Mouse (Mus musculus): ENCODE results near the gene Mgat4a. TPM values are rescaled to one million over a fixed set of nuclear protein-coding genes. Genes with fewer than 3 reads are reported as not detected.
"Not testable (repeated sequence)": the region's sequence is repeated elsewhere in the genome, so short reads cannot be mapped to it uniquely, and the experiment has no call there.

Gene Mgat4a
- polyA plus RNA-seq, 1 experiment from 2014 or later = 50.1 TPM

GRCm38 (mm10) chr1:37504716-37505347 lies 36.0 kb downstream of the Mgat4a start:
- Histone ChIP-seq H3K36me3 (ENCODE audit: control insufficient read depth, insufficient read depth, low read length) (0 out of 2 replicates have a peak, but pooled peaks cover 2% of the 10 kb centered on the region), H3K4me1 (ENCODE audit: control insufficient read depth, insufficient read depth, low read length) (peaks cover 45% of the 10 kb centered on the region), H3K27ac (ENCODE audit: low read length) (peak overlapping the region; percentile 73), H3K4me3 (ENCODE audit: low read length) (no peak overlapping the region), H3K9ac (ENCODE audit: low read depth, low read length) (no peak overlapping the region), H3K27me3 (replicated peaks; ENCODE audit: control insufficient read depth, insufficient read depth, low read length) (no peaks in the 10 kb centered on the region), H3K4me2 (ENCODE audit: low read depth, low read length) (no peak overlapping the region), H3K9me3 (ENCODE audit: control insufficient read depth, low read length) (no peaks in the 10 kb centered on the region)
- 36% methylated on average over 10 of the region's 10 CpGs for WGBS
- peak; percentile 38 for ATAC-seq

- WGBS = 65% methylated on average over 4 of the region's 4 CpGs
- Histone ChIP-seq H3K9me3 (ENCODE audit: control insufficient read depth, low read length) (no peaks in the 10 kb centered on the region), H3K27ac (ENCODE audit: low read length) (0 out of 2 replicates have a peak overlapping the region, but pooled peaks have one; percentile 6), H3K27me3 (replicated peaks; ENCODE audit: control insufficient read depth, insufficient read depth, low read length) (no peaks in the 10 kb centered on the region), H3K9ac (ENCODE audit: low read depth, low read length) (no peak overlapping the region), H3K4me2 (ENCODE audit: low read depth, low read length) (no peak overlapping the region), H3K4me3 (ENCODE audit: low read length) (no peak overlapping the region), H3K4me1 (ENCODE audit: control insufficient read depth, insufficient read depth, low read length) (peaks cover 45% of the 10 kb centered on the region), H3K36me3 (ENCODE audit: control insufficient read depth, insufficient read depth, low read length) (0 out of 2 replicates have a peak, but pooled peaks cover 2% of the 10 kb centered on the region)
- no peak for ATAC-seq
Measured at GRCm38 (mm10) chr1:37503656-37504055, 37.2 kb downstream of the Mgat4a start.

- Histone ChIP-seq H3K36me3 (ENCODE audit: control insufficient read depth, insufficient read depth, low read length) (0 out of 2 replicates have a peak, but pooled peaks cover 2% of the 10 kb centered on the region), H3K27ac (ENCODE audit: low read length) (peak overlapping the region; percentile 29; the same call in 1 of the 2 replicates), H3K9ac (ENCODE audit: low read depth, low read length) (no peak overlapping the region), H3K4me2 (ENCODE audit: low read depth, low read length) (no peak overlapping the region), H3K4me1 (ENCODE audit: control insufficient read depth, insufficient read depth, low read length) (peaks cover 45% of the 10 kb centered on the region), H3K9me3 (ENCODE audit: control insufficient read depth, low read length) (no peaks in the 10 kb centered on the region), H3K4me3 (ENCODE audit: low read length) (no peak overlapping the region), H3K27me3 (replicated peaks; ENCODE audit: control insufficient read depth, insufficient read depth, low read length) (no peaks in the 10 kb centered on the region)
- WGBS = 77% methylated on average over 9 of the region's 9 CpGs
- ATAC-seq = no peak
Measured at GRCm38 (mm10) chr1:37502354-37502753, 38.5 kb downstream of the Mgat4a start.

- 26% methylated on average over 8 of the region's 8 CpGs for WGBS
- no peak overlapping the region for H3K4me3 ChIP-seq (ENCODE audit: low read length)
- peak overlapping the region; percentile 65 for H3K27ac ChIP-seq (ENCODE audit: low read length)
- H3K4me1 ChIP-seq (ENCODE audit: control insufficient read depth, insufficient read depth, low read length) = peaks cover 45% of the 10 kb centered on the region
- no peak overlapping the region for H3K4me2 ChIP-seq (ENCODE audit: low read depth, low read length)
- no peak for ATAC-seq
- H3K27me3 ChIP-seq (replicated peaks; ENCODE audit: control insufficient read depth, insufficient read depth, low read length) = no peaks in the 10 kb centered on the region
- no peak overlapping the region for H3K9ac ChIP-seq (ENCODE audit: low read depth, low read length)
- H3K9me3 ChIP-seq (ENCODE audit: control insufficient read depth, low read length) = no peaks in the 10 kb centered on the region
- H3K36me3 ChIP-seq (ENCODE audit: control insufficient read depth, insufficient read depth, low read length) = no peaks in the 10 kb centered on the region
Measured at GRCm38 (mm10) chr1:37500723-37501122, 40.1 kb downstream of the Mgat4a start.

GRCm38 (mm10) chr1:37499395-37499794 lies 41.4 kb downstream of the Mgat4a start:
- not testable (repeated sequence) for H3K9ac ChIP-seq (ENCODE audit: low read depth, low read length); H3K36me3 ChIP-seq (ENCODE audit: control insufficient read depth, insufficient read depth, low read length); H3K27me3 ChIP-seq (replicated peaks; ENCODE audit: control insufficient read depth, insufficient read depth, low read length); H3K9me3 ChIP-seq (ENCODE audit: control insufficient read depth, low read length); H3K4me3 ChIP-seq (ENCODE audit: low read length); H3K4me2 ChIP-seq (ENCODE audit: low read depth, low read length)
- Histone ChIP-seq H3K27ac (ENCODE audit: low read length) (peak overlapping the region; percentile 66; the same call in 1 of the 2 replicates), H3K4me1 (ENCODE audit: control insufficient read depth, insufficient read depth, low read length) (peaks cover 34% of the 10 kb centered on the region)
- ATAC-seq = peak; percentile 97
- WGBS = 63% methylated on average over 1 of the region's 1 CpGs

GRCm38 (mm10) chr1:37498911-37499310 lies 41.9 kb downstream of the Mgat4a start:
- WGBS = 64% methylated on average over 10 of the region's 10 CpGs
- peak overlapping the region; percentile 66; the same call in 1 of the 2 replicates for H3K27ac ChIP-seq (ENCODE audit: low read length)
- no peak overlapping the region for H3K4me3 ChIP-seq (ENCODE audit: low read length)
- no peak overlapping the region for H3K4me2 ChIP-seq (ENCODE audit: low read depth, low read length)
- no peaks in the 10 kb centered on the region for H3K27me3 ChIP-seq (replicated peaks; ENCODE audit: control insufficient read depth, insufficient read depth, low read length)
- H3K36me3 ChIP-seq (ENCODE audit: control insufficient read depth, insufficient read depth, low read length) = peaks cover 3% of the 10 kb centered on the region; the same call in 1 of the 2 replicates
- no peak overlapping the region for H3K9ac ChIP-seq (ENCODE audit: low read depth, low read length)
- peaks cover 30% of the 10 kb centered on the region for H3K4me1 ChIP-seq (ENCODE audit: control insufficient read depth, insufficient read depth, low read length)
- no peak for ATAC-seq
- no peaks in the 10 kb centered on the region for H3K9me3 ChIP-seq (ENCODE audit: control insufficient read depth, low read length)

GRCm38 (mm10) chr1:37496591-37497280 lies 44.1 kb downstream of the Mgat4a start:
- no peaks in the 10 kb centered on the region for H3K27me3 ChIP-seq (replicated peaks; ENCODE audit: control insufficient read depth, insufficient read depth, low read length)
- no peak overlapping the region for H3K4me2 ChIP-seq (ENCODE audit: low read depth, low read length)
- no peak overlapping the region for H3K9ac ChIP-seq (ENCODE audit: low read depth, low read length)
- no peak overlapping the region for H3K27ac ChIP-seq (ENCODE audit: low read length)
- peaks cover 20% of the 10 kb centered on the region for H3K4me1 ChIP-seq (ENCODE audit: control insufficient read depth, insufficient read depth, low read length)
- WGBS = 72% methylated on average over 11 of the region's 11 CpGs
- H3K36me3 ChIP-seq (ENCODE audit: control insufficient read depth, insufficient read depth, low read length) = peaks cover 3% of the 10 kb centered on the region; the same call in 1 of the 2 replicates
- H3K9me3 ChIP-seq (ENCODE audit: control insufficient read depth, low read length) = no peaks in the 10 kb centered on the region
- no peak for ATAC-seq
- no peak overlapping the region for H3K4me3 ChIP-seq (ENCODE audit: low read length)

GRCm38 (mm10) chr1:37495698-37496321 lies 45.0 kb downstream of the Mgat4a start:
- no peak overlapping the region for H3K9ac ChIP-seq (ENCODE audit: low read depth, low read length)
- no peak overlapping the region for H3K27ac ChIP-seq (ENCODE audit: low read length)
- no peak overlapping the region for H3K4me2 ChIP-seq (ENCODE audit: low read depth, low read length)
- no peaks in the 10 kb centered on the region for H3K9me3 ChIP-seq (ENCODE audit: control insufficient read depth, low read length)
- no peak overlapping the region for H3K4me3 ChIP-seq (ENCODE audit: low read length)
- peaks cover 3% of the 10 kb centered on the region; the same call in 1 of the 2 replicates for H3K36me3 ChIP-seq (ENCODE audit: control insufficient read depth, insufficient read depth, low read length)
- H3K4me1 ChIP-seq (ENCODE audit: control insufficient read depth, insufficient read depth, low read length) = peaks cover 14% of the 10 kb centered on the region
- no peak for ATAC-seq
- 78% methylated on average over 10 of the region's 10 CpGs for WGBS
- H3K27me3 ChIP-seq (replicated peaks; ENCODE audit: control insufficient read depth, insufficient read depth, low read length) = no peaks in the 10 kb centered on the region

GRCm38 (mm10) chr1:37495104-37495503 lies 45.7 kb downstream of the Mgat4a start:
- peaks cover 10% of the 10 kb centered on the region for H3K4me1 ChIP-seq (ENCODE audit: control insufficient read depth, insufficient read depth, low read length)
- no peak overlapping the region for H3K4me3 ChIP-seq (ENCODE audit: low read length)
- H3K36me3 ChIP-seq (ENCODE audit: control insufficient read depth, insufficient read depth, low read length) = peaks cover 3% of the 10 kb centered on the region; the same call in 1 of the 2 replicates
- no peak for ATAC-seq
- WGBS = 90% methylated on average over 3 of the region's 3 CpGs
- H3K27me3 ChIP-seq (replicated peaks; ENCODE audit: control insufficient read depth, insufficient read depth, low read length) = no peaks in the 10 kb centered on the region
- H3K4me2 ChIP-seq (ENCODE audit: low read depth, low read length) = no peak overlapping the region
- H3K9me3 ChIP-seq (ENCODE audit: control insufficient read depth, low read length) = no peaks in the 10 kb centered on the region
- no peak overlapping the region for H3K27ac ChIP-seq (ENCODE audit: low read length)
- H3K9ac ChIP-seq (ENCODE audit: low read depth, low read length) = no peak overlapping the region
